Mouse (Mus musculus) brain, embryonic 14.5 days (tissue): ENCODE results near the gene Smc4.

Experiments
- CTCF ChIP-seq: fragments of 200-500 bp; IDR thresholded peaks from 2 replicates; pipeline ENCODE4 v1.5.1; 2012; ENCODE audit warnings: inconsistent platforms, mild to moderate bottlenecking, moderate library complexity, borderline replicate concordance; ENCODE audit not compliant: insufficient read depth, insufficient read length; ENCODE audit errors: extremely low read depth
- POLR2A ChIP-seq: fragments of 200-500 bp; IDR thresholded peaks from 2 replicates; pipeline ENCODE4 v1.6.1; 2012; ENCODE audit warnings: mild to moderate bottlenecking, inconsistent platforms, borderline replicate concordance; ENCODE audit not compliant: poor library complexity, insufficient read depth, insufficient read length, severe bottlenecking; ENCODE audit errors: extremely low read depth

DNA sequence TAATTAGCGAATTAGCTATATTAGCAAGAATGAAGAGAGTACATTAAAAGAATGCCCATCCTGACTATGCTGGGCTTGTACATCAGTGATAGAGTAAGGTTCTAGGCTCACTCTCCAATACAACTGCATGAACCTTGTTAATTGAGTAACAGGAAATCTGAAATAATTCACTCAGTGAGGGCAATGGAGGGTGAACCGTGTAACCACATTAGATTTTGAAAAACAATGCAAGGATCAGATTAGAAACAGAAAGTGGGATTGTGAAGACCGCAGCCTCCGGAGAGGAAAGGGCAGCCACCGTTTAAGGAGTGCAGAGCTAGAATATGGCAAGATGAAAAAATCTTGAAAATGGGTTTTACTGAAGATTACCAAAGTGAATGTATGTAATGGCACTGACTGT, 36.8 kb downstream of the Smc4 start:
- TF ChIP-seq CTCF (no peak), POLR2A (no peak)
